9 mouse cellular contexts compared by ENCODE assay signal in the genomic region with DNA sequence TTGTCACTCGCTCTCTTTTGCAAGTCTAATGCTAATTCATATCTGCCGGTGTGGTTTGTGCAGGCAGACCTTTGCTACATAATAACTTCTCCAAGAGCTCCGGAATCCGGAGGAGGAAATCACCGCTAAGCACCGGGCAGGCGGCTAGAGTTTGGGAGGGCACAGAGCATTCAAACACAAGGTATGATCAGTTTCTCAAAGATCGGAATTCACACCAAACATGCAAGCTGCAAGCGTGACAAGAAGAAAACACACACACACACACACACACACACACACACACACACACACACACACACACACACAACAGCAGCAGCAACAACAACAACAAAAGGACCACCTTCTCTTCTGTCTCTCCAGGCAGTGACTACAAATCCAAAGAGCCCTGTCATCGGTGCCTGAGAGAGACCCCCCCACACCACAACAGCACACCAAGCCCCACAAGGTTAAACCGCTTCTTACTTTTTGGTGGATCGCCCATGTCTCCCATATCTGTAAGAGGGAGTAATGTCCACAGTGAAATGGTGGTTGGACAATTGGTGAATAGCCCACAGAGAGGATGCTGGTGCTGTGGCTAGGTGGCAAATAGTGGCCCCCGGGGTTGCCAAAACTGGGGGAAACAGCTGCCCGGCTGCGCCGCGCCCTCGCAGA. TPM values are rescaled to one million over a fixed set of nuclear protein-coding genes. Genes with fewer than 3 reads are reported as not detected.
DNase-seq lines count a peak whose midpoint lies in the region; ATAC-seq and TF ChIP-seq lines count a peak whose summit lies in the region.
"Had no signal": no experiment of that assay in that cellular context is flagged by ENCODE, and none has a peak within 500 bp of the region (broad histone marks: within the 10 kb centered on the region; RNA-seq: fewer than 3 reads in every experiment).

No protein-coding gene starts in this region.

- ATAC-seq in activated CD4-positive, CD25-positive, alpha-beta regulatory T cell, adult 4 months = no peak

- peak overlapping the region; percentile 89 for H3K4me3 ChIP-seq in E14TG2a.4 (replicated peaks; ENCODE audit: low read length)
- H3K4me3 ChIP-seq in hindbrain, embryonic 10.5 days = peak overlapping the region; percentile 63
- peak overlapping the region; percentile 61 for H3K4me3 ChIP-seq in midbrain, embryonic 10.5 days

- no peak for TF ChIP-seq CTCF in E14TG2a.4 (conservative IDR thresholded peaks at IDR 0.05; ENCODE audit: low read length)

- DNase-seq in embryo, embryonic 9.5 days (ENCODE audit: extremely low spot score) = peak; percentile 42
- DNase-seq in embryo, embryonic 10.5 days (ENCODE audit: low spot score) = no peak
- peak; percentile 44 for DNase-seq in hindbrain, embryonic 10.5 days (ENCODE audit: low spot score)
- DNase-seq in midbrain, embryonic 10.5 days (ENCODE audit: low spot score) = peak; percentile 51
- no peak for DNase-seq in cerebellum, adult 11-12 months
- no peak for DNase-seq in spleen, adult 12 weeks (ENCODE audit: low spot score)
- DNase-seq: kidney, adult 9 months had no signal

- H3K4me1 ChIP-seq in E14TG2a.4 (replicated peaks; ENCODE audit: low read depth, low read length) = peaks cover 21% of the 10 kb centered on the region
- H3K4me1 ChIP-seq in hindbrain, embryonic 10.5 days (replicated peaks) = peaks cover 21% of the 10 kb centered on the region
- H3K4me1 ChIP-seq in midbrain, embryonic 10.5 days = peaks cover 28% of the 10 kb centered on the region

- peaks cover 83% of the 10 kb centered on the region for H3K27me3 ChIP-seq in E14TG2a.4 (ENCODE audit: insufficient read depth, low read length)
- peaks cover 100% of the 10 kb centered on the region for H3K27me3 ChIP-seq in hindbrain, embryonic 10.5 days (ENCODE audit: insufficient read depth, poor library complexity, severe bottlenecking)
- H3K27me3 ChIP-seq in midbrain, embryonic 10.5 days (ENCODE audit: low read depth, poor library complexity, severe bottlenecking) = peaks cover 100% of the 10 kb centered on the region

- no peaks in the 10 kb centered on the region for H3K9me3 ChIP-seq in E14TG2a.4 (ENCODE audit: low read length)
- H3K9me3 ChIP-seq in hindbrain, embryonic 10.5 days = no peaks in the 10 kb centered on the region
- no peaks in the 10 kb centered on the region for H3K9me3 ChIP-seq in midbrain, embryonic 10.5 days (replicated peaks)

- under 1% methylated on average over 18 of the region's 18 CpGs for WGBS in hindbrain, embryonic 10.5 days
- 1% methylated on average over 18 of the region's 18 CpGs for WGBS in midbrain, embryonic 10.5 days

- H3K36me3 ChIP-seq in E14TG2a.4 (ENCODE audit: insufficient read depth, low read length) = no peaks in the 10 kb centered on the region
- no peaks in the 10 kb centered on the region for H3K36me3 ChIP-seq in hindbrain, embryonic 10.5 days
- no peaks in the 10 kb centered on the region for H3K36me3 ChIP-seq in midbrain, embryonic 10.5 days

- peak overlapping the region; percentile 69 for H3K27ac ChIP-seq in hindbrain, embryonic 10.5 days
- no peak overlapping the region; the same call in 1 of the 2 replicates for H3K27ac ChIP-seq in midbrain, embryonic 10.5 days (replicated peaks)

RNA-seq across cellular contexts. Expression of gene Isl1, which starts 0.4 kb away (rescaled TPM):
- polyA plus RNA-seq in hindbrain, embryonic 10.5 days (2016; fragmentation: Nextera tagmentation; extraction: Ambion mirVana) = 34.9 and 63.4 TPM in 2 replicates
- polyA plus RNA-seq in midbrain, embryonic 10.5 days (2016; fragmentation: Nextera tagmentation; extraction: Ambion mirVana) = 16.4 and 20.7 TPM in 2 replicates
- polyA plus RNA-seq in activated CD4-positive, CD25-positive, alpha-beta regulatory T cell, adult 4 months (2017; shearing (Covaris generic)) = not detected

Comparison
In these comparisons a context has a peak if more than half of its experiments do, and no peak if none do; other contexts are left out.
1. DNase-seq: peak in embryo, embryonic 9.5 days (single experiment), hindbrain, embryonic 10.5 days (single experiment) and midbrain, embryonic 10.5 days (single experiment); none in embryo, embryonic 10.5 days (single experiment), cerebellum, adult 11-12 months (single experiment) and spleen, adult 12 weeks (single experiment).
2. RNA of gene Isl1, which starts 0.4 kb away (polyA plus RNA-seq): 34.9 to 63.4 TPM in hindbrain, embryonic 10.5 days and 16.4 to 20.7 TPM in midbrain, embryonic 10.5 days; not detected in activated CD4-positive, CD25-positive, alpha-beta regulatory T cell, adult 4 months; every median in the first group is over 10 times any median in the second.
3. Peak in every context shown above with its lines, with median percentiles within 50 percentile points of each other: H3K4me3 ChIP-seq.